Mouse (Mus musculus) liver, postnatal 0 days (tissue): ENCODE results near the gene Fbxw4. TPM values are rescaled to one million over a fixed set of nuclear protein-coding genes. Genes with fewer than 3 reads are reported as not detected.
"Not testable (repeated sequence)": the region's sequence is repeated elsewhere in the genome, so short reads cannot be mapped to it uniquely, and the experiment has no call there.

Experiments used
- ATAC-seq: fragments of 200-750 bp; cut with Nextera tagmentation; 2 replicates; pipeline ENCODE4 v1.8.0; 2017; ENCODE audit warnings: mild to moderate bottlenecking, moderate library complexity
- DNase-seq: peaks from one replicate; pipeline ENCODE4 v3.0.0-alpha.2; 2016
- H3K27ac ChIP-seq: fragments of 300-500 bp; sonication (generic); 2 replicates; pipeline ENCODE4 v1.5.1; 2014; ENCODE audit warnings: antibody characterized with exemption, moderate library complexity, mild to moderate bottlenecking, low read depth
- H3K27me3 ChIP-seq: fragments of 300-500 bp; sonication (generic); 2 replicates; pipeline ENCODE4 v1.6.1; 2014; ENCODE audit warnings: low read length, control low read depth, mixed read lengths; ENCODE audit not compliant: insufficient read depth
- H3K36me3 ChIP-seq: fragments of 300-500 bp; sonication (generic); replicated peaks from 2 replicates; pipeline ENCODE4 v1.6.1; 2014; ENCODE audit warnings: mild to moderate bottlenecking, control low read depth, low read length, moderate library complexity, mixed read lengths; ENCODE audit not compliant: insufficient read depth
- H3K4me1 ChIP-seq: fragments of 300-500 bp; sonication (generic); 2 replicates; pipeline ENCODE4 v1.6.1; 2014; ENCODE audit warnings: antibody characterized with exemption, mild to moderate bottlenecking, control low read depth; ENCODE audit not compliant: insufficient read depth
- H3K4me2 ChIP-seq: fragments of 300-500 bp; sonication (generic); 2 replicates; pipeline ENCODE4 v1.6.1; 2014; ENCODE audit warnings: low read depth, mild to moderate bottlenecking, low read length, moderate library complexity, mixed read lengths
- H3K4me3 ChIP-seq: fragments of 300-500 bp; sonication (generic); 2 replicates; pipeline ENCODE4 v1.5.1; 2014; ENCODE audit warnings: low read depth, low read length
- H3K9ac ChIP-seq: fragments of 300-500 bp; sonication (generic); replicated peaks from 2 replicates; pipeline ENCODE4 v1.6.1; 2014; ENCODE audit warnings: mild to moderate bottlenecking, moderate library complexity
- H3K9me3 ChIP-seq: fragments of 300-500 bp; sonication (generic); 2 replicates; pipeline ENCODE4 v1.6.1; 2016; ENCODE audit warnings: mild to moderate bottlenecking, control low read depth, low read length, mixed read lengths
- CTCF ChIP-seq: sonication (generic); IDR thresholded peaks from 2 replicates; pipeline ENCODE4 v1.5.1; 2016; ENCODE audit warnings: antibody characterized with exemption, low read depth
- EP300 ChIP-seq: IDR thresholded peaks from 2 replicates; pipeline ENCODE4 v1.6.1; 2016; ENCODE audit warnings: antibody characterized with exemption, low read depth, mild to moderate bottlenecking
- WGBS: fragments of 180-500 bp; shearing (Covaris S2); extraction: QIAGEN DNeasy Blood & Tissue Kit; methylation state at CpG from one replicate; pipeline ENCODE4 v1.1.7; 2014; ENCODE audit not compliant: insufficient replicate concordance; 5-methylcytosine and 5-hydroxymethylcytosine counted together
- polyA plus RNA-seq: library from polyadenylated mRNA; unstranded; fragments of >200 nt; fragmentation: Nextera tagmentation; extraction: Ambion mirVana; gene quantifications from 2 replicates; pipeline ENCODE4 v1.2.1, GENCODE M21; 2015

The Fbxw4 gene
- polyA plus RNA-seq, 1 experiment from 2014 or later: 2.2 TPM

DNA sequence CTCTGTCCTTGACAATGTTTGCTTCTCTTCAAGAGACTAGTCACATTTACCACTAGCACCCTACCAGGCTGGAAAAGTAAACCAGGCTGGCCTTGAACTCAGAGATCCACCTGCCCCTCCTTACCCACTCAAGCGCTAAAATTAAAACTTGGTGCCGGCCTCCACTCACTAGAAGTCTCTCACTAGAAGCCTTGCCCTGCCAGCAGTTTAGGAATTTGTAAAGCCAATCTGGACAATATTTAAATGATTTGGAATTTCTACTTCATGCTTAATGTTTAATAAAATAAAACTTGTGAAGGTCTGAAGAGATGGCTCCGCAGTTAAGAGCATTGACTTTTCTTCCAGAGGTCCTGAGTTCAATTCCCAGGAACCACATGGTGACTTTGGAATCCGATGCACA is 10.3 kb downstream of the Fbxw4 start:
- H3K9me3 ChIP-seq: no peaks in the 10 kb centered on the region
- H3K27me3 ChIP-seq: no peaks in the 10 kb centered on the region
- H3K27ac ChIP-seq: no peak overlapping the region
- H3K9ac ChIP-seq: no peak overlapping the region
- ATAC-seq (no peak), DNase-seq (no peak)
- no peak overlapping the region for H3K4me3 ChIP-seq
- peaks cover 4% of the 10 kb centered on the region for H3K4me1 ChIP-seq
- WGBS: 68% methylated on average over 4 of the region's 4 CpGs
- H3K36me3 ChIP-seq: no peaks in the 10 kb centered on the region
- TF ChIP-seq EP300: no peak
- no peak for TF ChIP-seq CTCF
- no peak overlapping the region for H3K4me2 ChIP-seq

DNA sequence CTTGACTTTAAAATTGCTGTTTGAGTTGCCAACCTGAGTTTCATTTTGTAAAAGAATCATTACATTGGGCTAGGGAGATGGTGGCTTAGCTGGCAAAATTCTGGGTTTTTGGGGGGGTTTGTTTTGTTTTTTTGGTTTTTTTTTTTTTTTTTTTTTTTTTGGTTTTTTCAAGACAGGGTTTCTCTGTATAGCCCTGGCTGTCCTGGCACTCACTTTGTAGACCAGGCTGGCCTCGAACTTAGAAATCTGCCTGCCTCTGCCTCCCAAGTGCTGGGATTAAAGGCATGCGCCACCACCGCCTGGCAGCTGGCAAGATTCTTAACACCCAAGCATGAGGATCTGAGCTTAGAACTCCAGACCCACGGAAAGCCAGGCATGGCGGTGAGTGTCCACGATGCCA is 11.6 kb downstream of the Fbxw4 start:
- 91% methylated on average over 6 of the region's 6 CpGs for WGBS
- H3K4me3 ChIP-seq, H3K4me1 ChIP-seq, H3K27me3 ChIP-seq, ATAC-seq, DNase-seq, H3K9ac ChIP-seq, H3K27ac ChIP-seq, H3K4me2 ChIP-seq, H3K36me3 ChIP-seq, H3K9me3 ChIP-seq: not testable (repeated sequence)

DNA sequence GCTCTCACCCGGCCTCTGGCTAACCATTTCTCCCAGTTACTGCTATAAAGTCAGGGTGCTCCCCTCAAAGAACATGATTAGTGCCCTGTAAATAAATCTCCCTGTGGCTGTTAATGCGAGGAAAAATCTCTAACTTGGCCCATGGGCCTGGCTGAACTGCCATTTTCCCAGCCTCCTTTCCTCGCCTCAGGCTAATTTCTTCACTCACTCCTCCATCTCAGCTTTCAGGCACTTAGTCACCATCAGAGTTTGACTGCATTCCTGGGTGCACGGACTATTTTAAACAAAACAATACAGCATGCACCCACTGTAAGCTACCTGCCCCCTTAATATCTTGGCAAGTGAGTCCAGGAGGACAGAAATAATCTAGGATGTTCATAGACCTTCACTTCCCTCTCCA is 13.2 kb downstream of the Fbxw4 start:
- DNase-seq: no peak
- H3K4me1 ChIP-seq: no peaks in the 10 kb centered on the region
- H3K4me3 ChIP-seq: no peak overlapping the region
- H3K36me3 ChIP-seq: no peaks in the 10 kb centered on the region
- WGBS: 80% methylated on average over 4 of the region's 4 CpGs
- no peaks in the 10 kb centered on the region for H3K27me3 ChIP-seq
- no peak for ATAC-seq
- no peak overlapping the region for H3K9ac ChIP-seq
- TF ChIP-seq EP300 (no peak), CTCF (no peak)
- no peak overlapping the region for H3K4me2 ChIP-seq
- H3K27ac ChIP-seq: no peak overlapping the region
- no peaks in the 10 kb centered on the region for H3K9me3 ChIP-seq

DNA sequence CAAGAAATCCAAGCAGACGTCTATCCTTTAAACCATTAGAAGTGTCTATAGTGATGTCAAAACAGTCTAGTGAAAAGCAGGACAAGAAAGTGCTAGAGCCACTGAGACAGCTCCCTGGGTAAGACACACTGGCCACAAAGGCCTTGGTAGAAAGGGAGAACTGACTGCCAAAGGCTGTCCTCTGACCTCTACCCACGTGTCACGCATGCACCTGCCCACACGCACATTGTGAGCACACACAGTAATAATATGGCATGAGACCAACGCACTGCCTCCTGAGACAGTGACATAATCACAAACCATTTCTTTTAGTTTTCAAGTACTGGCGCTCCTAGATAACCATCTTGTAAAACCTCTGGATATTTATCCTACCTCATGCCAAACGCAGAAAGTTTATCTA is 19.4 kb downstream of the Fbxw4 start:
- Histone ChIP-seq H3K9ac (no peak overlapping the region), H3K36me3 (peaks cover 8% of the 10 kb centered on the region; the same call in 1 of the 2 replicates), H3K9me3 (no peaks in the 10 kb centered on the region), H3K27me3 (no peaks in the 10 kb centered on the region), H3K4me1 (no peaks in the 10 kb centered on the region), H3K27ac (no peak overlapping the region), H3K4me2 (no peak overlapping the region), H3K4me3 (no peak overlapping the region)
- TF ChIP-seq CTCF (no peak), EP300 (no peak)
- WGBS: 84% methylated on average over 7 of the region's 7 CpGs
- ATAC-seq (no peak), DNase-seq (no peak)

DNA sequence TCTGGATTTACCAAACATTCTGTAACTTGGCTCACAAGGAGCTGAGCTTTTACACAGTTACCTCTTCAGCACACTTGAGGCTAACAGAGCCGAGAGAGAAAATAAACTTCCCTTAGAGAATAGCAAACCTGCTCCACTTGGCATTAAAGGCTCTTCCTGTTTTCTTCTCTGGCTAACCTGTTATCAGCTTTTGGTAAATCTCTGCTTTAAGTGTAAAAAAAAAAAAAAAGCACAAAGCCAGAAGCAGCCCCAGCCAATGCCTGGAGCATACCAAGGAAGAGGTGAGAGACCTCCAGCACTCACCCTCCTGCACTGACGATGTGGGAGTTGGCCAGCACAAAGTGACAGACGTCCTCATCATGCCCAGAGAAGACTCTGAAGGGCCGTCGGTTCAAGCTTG is 24.2 kb downstream of the Fbxw4 start:
- H3K4me3 ChIP-seq: no peak overlapping the region
- no peak for TF ChIP-seq EP300
- H3K36me3 ChIP-seq: peaks cover 15% of the 10 kb centered on the region
- H3K9me3 ChIP-seq: no peaks in the 10 kb centered on the region
- H3K27ac ChIP-seq: no peak overlapping the region
- H3K9ac ChIP-seq: no peak overlapping the region
- H3K27me3 ChIP-seq: no peaks in the 10 kb centered on the region
- no peak overlapping the region for H3K4me2 ChIP-seq
- 70% methylated on average over 5 of the region's 5 CpGs for WGBS
- DNase-seq: no peak
- ATAC-seq: no peak
- peaks cover 7% of the 10 kb centered on the region for H3K4me1 ChIP-seq

DNA sequence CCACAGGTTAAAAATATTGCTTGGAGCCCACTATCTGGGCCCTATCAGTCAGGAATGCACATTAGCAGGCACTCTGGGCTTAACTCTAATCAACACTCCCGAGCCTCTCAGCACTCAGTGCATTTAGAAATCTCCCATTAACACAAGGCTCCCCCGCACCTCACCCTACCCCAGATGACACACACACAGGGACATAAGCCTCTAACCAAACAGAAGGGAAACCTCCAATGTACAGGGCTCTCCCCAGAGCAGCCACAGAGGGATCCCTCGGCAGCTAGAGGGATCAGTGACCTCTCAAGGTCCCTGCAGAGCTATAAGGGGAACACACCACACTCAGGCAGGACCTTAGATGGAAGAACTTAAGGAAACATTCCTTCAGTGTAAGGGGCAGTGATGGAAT is 28.5 kb downstream of the Fbxw4 start:
- peak; percentile 36 for ATAC-seq
- 19% methylated on average over 3 of the region's 3 CpGs for WGBS
- H3K9ac ChIP-seq: no peak overlapping the region
- H3K4me3 ChIP-seq: no peak overlapping the region
- peaks cover 12% of the 10 kb centered on the region for H3K4me1 ChIP-seq
- no peaks in the 10 kb centered on the region for H3K27me3 ChIP-seq
- peaks cover 13% of the 10 kb centered on the region for H3K36me3 ChIP-seq
- no peak overlapping the region for H3K4me2 ChIP-seq
- no peaks in the 10 kb centered on the region for H3K9me3 ChIP-seq
- TF ChIP-seq EP300: no peak
- TF ChIP-seq CTCF: no peak
- no peak overlapping the region for H3K27ac ChIP-seq
- no peak for DNase-seq

DNA sequence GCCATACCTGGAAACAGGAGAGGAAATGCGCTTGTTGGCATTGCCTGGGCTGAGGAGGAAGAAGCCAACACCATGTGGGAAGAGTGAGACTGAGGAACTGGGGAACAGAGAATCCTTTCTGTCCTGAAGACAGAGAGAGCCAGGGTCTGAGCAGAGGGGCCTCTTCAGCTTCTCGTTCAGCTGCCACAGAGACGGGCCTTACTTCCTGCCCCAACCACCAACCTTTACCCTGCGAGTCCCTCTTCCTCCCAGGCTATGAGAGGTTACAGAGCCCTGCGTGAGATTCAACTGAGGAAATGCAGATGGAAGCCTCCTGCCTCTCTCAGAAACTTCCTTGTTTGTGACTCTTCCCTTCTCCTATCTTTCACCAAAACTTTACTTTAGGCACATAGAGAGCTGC is 29.2 kb downstream of the Fbxw4 start:
- Histone ChIP-seq H3K27me3 (no peaks in the 10 kb centered on the region), H3K4me3 (no peak overlapping the region), H3K4me2 (peak overlapping the region; percentile 28; the same call in 1 of the 2 replicates), H3K9me3 (no peaks in the 10 kb centered on the region), H3K9ac (0 out of 2 replicates have a peak overlapping the region, but pooled peaks have one; percentile 5), H3K36me3 (peaks cover 8% of the 10 kb centered on the region), H3K27ac (0 out of 2 replicates have a peak overlapping the region, but pooled peaks have one; percentile 11), H3K4me1 (peaks cover 12% of the 10 kb centered on the region)
- ATAC-seq (no peak), DNase-seq (peak; percentile 28)
- TF ChIP-seq EP300 (no peak), CTCF (no peak)
- 36% methylated on average over 5 of the region's 5 CpGs for WGBS
